Mouse (Mus musculus) liver, embryonic 12.5 days (tissue): ENCODE data around the gene Mettl7a1. TPM values are rescaled to one million over a fixed set of nuclear protein-coding genes. Genes with fewer than 3 reads are reported as not detected.
"Not testable (repeated sequence)": the region's sequence is repeated elsewhere in the genome, so short reads cannot be mapped to it uniquely, and the experiment has no call there.

ENCODE experiments used
- ATAC-seq: fragments of 200-750 bp; cut with Nextera tagmentation; 2 replicates; pipeline ENCODE4 v1.8.0; 2017; ENCODE audit warnings: moderate number of reproducible peaks, mild to moderate bottlenecking, moderate library complexity
- H3K27ac ChIP-seq: fragments of 300-500 bp; sonication (generic); 2 replicates; pipeline ENCODE4 v1.5.1; 2016; ENCODE audit warnings: mild to moderate bottlenecking
- H3K27me3 ChIP-seq: fragments of 300-500 bp; sonication (generic); replicated peaks from 2 replicates; pipeline ENCODE4 v1.6.1; 2016; ENCODE audit warnings: mild to moderate bottlenecking, moderate library complexity
- H3K36me3 ChIP-seq: fragments of 300-500 bp; sonication (generic); 2 replicates; pipeline ENCODE4 v1.6.1; 2016; ENCODE audit warnings: mild to moderate bottlenecking, moderate library complexity
- H3K4me1 ChIP-seq: fragments of 300-500 bp; sonication (generic); 2 replicates; pipeline ENCODE4 v1.6.1; 2016
- H3K4me2 ChIP-seq: fragments of 300-500 bp; sonication (generic); 2 replicates; pipeline ENCODE4 v1.6.1; 2016; ENCODE audit warnings: mild to moderate bottlenecking, moderate library complexity
- H3K4me3 ChIP-seq: fragments of 300-500 bp; sonication (generic); 2 replicates; pipeline ENCODE4 v1.5.1; 2016; ENCODE audit warnings: mild to moderate bottlenecking, moderate library complexity
- H3K9ac ChIP-seq: fragments of 300-500 bp; sonication (generic); 2 replicates; pipeline ENCODE4 v1.6.1; 2016; ENCODE audit warnings: mild to moderate bottlenecking, moderate library complexity
- H3K9me3 ChIP-seq: fragments of 300-500 bp; sonication (generic); replicated peaks from 2 replicates; pipeline ENCODE4 v1.6.1; 2016; ENCODE audit warnings: mild to moderate bottlenecking, moderate library complexity
- WGBS: fragments of 180-500 bp; shearing (Covaris S2); methylation state at CpG from one replicate; pipeline ENCODE4 v1.1.7; 2016; ENCODE audit not compliant: insufficient replicate concordance; 5-methylcytosine and 5-hydroxymethylcytosine counted together
- polyA plus RNA-seq: library from polyadenylated mRNA; unstranded; fragments of >200 nt; fragmentation: Nextera tagmentation; extraction: Ambion mirVana; gene quantifications from 2 replicates; pipeline ENCODE4 v1.2.1, GENCODE M21; 2016

Gene Mettl7a1
- polyA plus RNA-seq, 1 experiment from 2014 or later: 4.4 TPM

- peaks cover 8% of the 10 kb centered on the region; the same call in 1 of the 2 replicates for H3K27me3 ChIP-seq
- no peak overlapping the region for H3K27ac ChIP-seq
- H3K4me3 ChIP-seq: no peak overlapping the region
- H3K36me3 ChIP-seq: no peaks in the 10 kb centered on the region
- H3K4me1 ChIP-seq: no peaks in the 10 kb centered on the region
- WGBS: 69% methylated on average over 7 of the region's 7 CpGs
- no peak for ATAC-seq
- H3K9me3 ChIP-seq: no peaks in the 10 kb centered on the region
- no peak overlapping the region for H3K9ac ChIP-seq
- H3K4me2 ChIP-seq: no peak overlapping the region
Measured at GRCm38 (mm10) chr15:100330739-100331138, 26.8 kb downstream of the Mettl7a1 start.

- not testable (repeated sequence) for ATAC-seq
Measured at GRCm38 (mm10) chr15:100332077-100332961, 28.4 kb downstream of the Mettl7a1 start.

GRCm38 (mm10) chr15:100334629-100335028, 30.7 kb downstream of the Mettl7a1 start, which contains the start of gene Mettl7a3:
Gene Mettl7a3, plus strand, starts transcription at chr15:100334929.
- H3K9me3 ChIP-seq: no peaks in the 10 kb centered on the region
- peaks cover 3% of the 10 kb centered on the region; the same call in 1 of the 2 replicates for H3K4me1 ChIP-seq
- no peak for ATAC-seq
- H3K27me3 ChIP-seq: peaks cover 4% of the 10 kb centered on the region; the same call in 1 of the 2 replicates
- H3K4me2 ChIP-seq: no peak within 1 kb of the TSS
- 74% methylated on average over 10 of the region's 10 CpGs for WGBS
- H3K27ac ChIP-seq: no peak within 1 kb of the TSS
- H3K4me3 ChIP-seq: no peak within 1 kb of the TSS
- no peak within 1 kb of the TSS for H3K9ac ChIP-seq
- no peaks in the 10 kb centered on the region for H3K36me3 ChIP-seq

More at GRCm38 (mm10) chr15:100332077-100332961, 28.4 kb downstream of the Mettl7a1 start:
- not testable (repeated sequence) for H3K9me3 ChIP-seq, H3K36me3 ChIP-seq, H3K27ac ChIP-seq, H3K4me2 ChIP-seq, H3K4me3 ChIP-seq, H3K27me3 ChIP-seq, H3K9ac ChIP-seq, H3K4me1 ChIP-seq
- WGBS: 52% methylated on average over 3 of the region's 10 CpGs

- not testable (repeated sequence) for H3K36me3 ChIP-seq, H3K27ac ChIP-seq, H3K4me1 ChIP-seq, H3K4me3 ChIP-seq, H3K9ac ChIP-seq, H3K9me3 ChIP-seq, H3K4me2 ChIP-seq, H3K27me3 ChIP-seq
- peak; percentile 67 for ATAC-seq
Measured at GRCm38 (mm10) chr15:100337328-100337727, 33.4 kb downstream of the Mettl7a1 start.

GRCm38 (mm10) chr15:100337847-100338246, 33.9 kb downstream of the Mettl7a1 start:
- not testable (repeated sequence) for H3K4me1 ChIP-seq, H3K9me3 ChIP-seq, H3K27me3 ChIP-seq, H3K9ac ChIP-seq, H3K36me3 ChIP-seq, H3K4me3 ChIP-seq, H3K27ac ChIP-seq, H3K4me2 ChIP-seq
- WGBS: 27% methylated on average over 10 of the region's 10 CpGs
- ATAC-seq: peak; percentile 49; the same call in 1 of the 2 replicates

- H3K4me2 ChIP-seq, H3K4me3 ChIP-seq, H3K9ac ChIP-seq, H3K27ac ChIP-seq, H3K4me1 ChIP-seq, H3K27me3 ChIP-seq, H3K36me3 ChIP-seq, H3K9me3 ChIP-seq, ATAC-seq: not testable (repeated sequence)
- 62% methylated on average over 5 of the region's 5 CpGs for WGBS
Measured at GRCm38 (mm10) chr15:100341314-100341980, 37.5 kb downstream of the Mettl7a1 start.

- H3K4me1 ChIP-seq: 0 out of 2 replicates have a peak, but pooled peaks cover 6% of the 10 kb centered on the region
- H3K27ac ChIP-seq: no peak overlapping the region
- H3K27me3 ChIP-seq: no peaks in the 10 kb centered on the region
- H3K9me3 ChIP-seq: no peaks in the 10 kb centered on the region
- no peak overlapping the region for H3K4me3 ChIP-seq
- no peak overlapping the region for H3K4me2 ChIP-seq
- no peaks in the 10 kb centered on the region for H3K36me3 ChIP-seq
- ATAC-seq: no peak
- H3K9ac ChIP-seq: no peak overlapping the region
Measured at GRCm38 (mm10) chr15:100345484-100345883, 41.5 kb downstream of the Mettl7a1 start.

GRCm38 (mm10) chr15:100346761-100347160, 42.8 kb downstream of the Mettl7a1 start:
- no peak overlapping the region for H3K4me3 ChIP-seq
- H3K9ac ChIP-seq: no peak overlapping the region
- no peaks in the 10 kb centered on the region for H3K36me3 ChIP-seq
- ATAC-seq: 0 out of 2 replicates have a peak, but pooled peaks have one; percentile 13
- H3K27ac ChIP-seq: peak overlapping the region; percentile 38
- 0 out of 2 replicates have a peak, but pooled peaks cover 6% of the 10 kb centered on the region for H3K4me1 ChIP-seq
- no peaks in the 10 kb centered on the region for H3K9me3 ChIP-seq
- no peak overlapping the region for H3K4me2 ChIP-seq
- H3K27me3 ChIP-seq: peaks cover 4% of the 10 kb centered on the region; the same call in 1 of the 2 replicates
- WGBS: 52% methylated on average over 14 of the region's 14 CpGs

GRCm38 (mm10) chr15:100349496-100349895, 45.6 kb downstream of the Mettl7a1 start:
- H3K27ac ChIP-seq: no peak overlapping the region
- no peak overlapping the region for H3K4me2 ChIP-seq
- H3K9me3 ChIP-seq: no peaks in the 10 kb centered on the region
- 46% methylated on average over 2 of the region's 2 CpGs for WGBS
- no peaks in the 10 kb centered on the region for H3K36me3 ChIP-seq
- peaks cover 4% of the 10 kb centered on the region for H3K27me3 ChIP-seq
- H3K4me3 ChIP-seq: no peak overlapping the region
- no peak overlapping the region for H3K9ac ChIP-seq
- ATAC-seq: no peak
- H3K4me1 ChIP-seq: 0 out of 2 replicates have a peak, but pooled peaks cover 6% of the 10 kb centered on the region

- Histone ChIP-seq H3K9me3 (no peaks in the 10 kb centered on the region), H3K27me3 (peaks cover 4% of the 10 kb centered on the region), H3K4me3 (no peak overlapping the region), H3K36me3 (no peaks in the 10 kb centered on the region), H3K4me1 (no peaks in the 10 kb centered on the region), H3K4me2 (no peak overlapping the region), H3K9ac (no peak overlapping the region), H3K27ac (no peak overlapping the region)
- ATAC-seq: no peak
- WGBS: 55% methylated on average over 6 of the region's 6 CpGs
Measured at GRCm38 (mm10) chr15:100351501-100352060, 47.6 kb downstream of the Mettl7a1 start.

- 68% methylated on average over 10 of the region's 10 CpGs for WGBS
- ATAC-seq: no peak
Measured at GRCm38 (mm10) chr15:100352711-100353250, 48.8 kb downstream of the Mettl7a1 start, which contains the start of the genes Methig1 and Mettl7a2. Gene Methig1, plus strand, starts transcription at chr15:100353149. Gene Mettl7a2, plus strand, starts transcription at chr15:100353200.

More at GRCm38 (mm10) chr15:100352711-100353250, 48.8 kb downstream of the Mettl7a1 start, which contains the start of the genes Methig1 and Mettl7a2:
- H3K9ac ChIP-seq: no peak within 1 kb of the TSS
- no peak within 1 kb of the TSS for H3K4me2 ChIP-seq
- no peaks in the 10 kb centered on the region for H3K4me1 ChIP-seq
- peaks cover 7% of the 10 kb centered on the region for H3K27me3 ChIP-seq
- H3K9me3 ChIP-seq: no peaks in the 10 kb centered on the region
- no peaks in the 10 kb centered on the region for H3K36me3 ChIP-seq
- no peak within 1 kb of the TSS for H3K4me3 ChIP-seq
- no peak within 1 kb of the TSS for H3K27ac ChIP-seq
